Mouse (Mus musculus): ENCODE data around the gene Dmrt1.
"Not testable (repeated sequence)": the region's sequence is repeated elsewhere in the genome, so short reads cannot be mapped to it uniquely, and the experiment has no call there.

Dmrt1 gene

GRCm38 (mm10) chr19:25505360-25506196 lies at the start of gene Dmrt1:
Gene Dmrt1 (plus strand): TSS chr19:25505618.
- in situ Hi-C loops (cut with MboI; ENCODE audit: low pct_unique_long_range_greater_than_20kb in 1 of 2, low sequenced_read_pairs in 2 of 2, unreplicated experiment in 1 of 2), result no loop called here

- in situ Hi-C loops (cut with MboI; ENCODE audit: low pct_unique_long_range_greater_than_20kb in 1 of 2, low sequenced_read_pairs in 2 of 2, unreplicated experiment in 1 of 2), result no loop called here
Measured at GRCm38 (mm10) chr19:25460760-25461159, 44.7 kb upstream of the Dmrt1 start.

- in situ Hi-C loops (cut with MboI; ENCODE audit: low pct_unique_long_range_greater_than_20kb in 1 of 2, low sequenced_read_pairs in 2 of 2, unreplicated experiment in 1 of 2), result no loop called here
Measured at GRCm38 (mm10) chr19:25461553-25462320, 43.7 kb upstream of the Dmrt1 start.

- in situ Hi-C loops (cut with MboI; ENCODE audit: low pct_unique_long_range_greater_than_20kb in 1 of 2, low sequenced_read_pairs in 2 of 2, unreplicated experiment in 1 of 2), result not testable (repeated sequence)
Measured at GRCm38 (mm10) chr19:25475806-25476205, 29.6 kb upstream of the Dmrt1 start.

GRCm38 (mm10) chr19:25479152-25479669 lies 26.2 kb upstream of the Dmrt1 start:
- in situ Hi-C loops (cut with MboI; ENCODE audit: low pct_unique_long_range_greater_than_20kb in 1 of 2, low sequenced_read_pairs in 2 of 2, unreplicated experiment in 1 of 2), result no loop called here

- in situ Hi-C loops (cut with MboI; ENCODE audit: low pct_unique_long_range_greater_than_20kb in 1 of 2, low sequenced_read_pairs in 2 of 2, unreplicated experiment in 1 of 2), result no loop called here
Measured at GRCm38 (mm10) chr19:25480820-25481219, 24.6 kb upstream of the Dmrt1 start.

GRCm38 (mm10) chr19:25486561-25486960 lies 18.9 kb upstream of the Dmrt1 start:
- in situ Hi-C loops (cut with MboI; ENCODE audit: low pct_unique_long_range_greater_than_20kb in 1 of 2, low sequenced_read_pairs in 2 of 2, unreplicated experiment in 1 of 2), result no loop called here

GRCm38 (mm10) chr19:25487350-25487749 lies 18.1 kb upstream of the Dmrt1 start:
- in situ Hi-C loops (cut with MboI; ENCODE audit: low pct_unique_long_range_greater_than_20kb in 1 of 2, low sequenced_read_pairs in 2 of 2, unreplicated experiment in 1 of 2), result no loop called here

GRCm38 (mm10) chr19:25488546-25488945 lies 16.9 kb upstream of the Dmrt1 start:
- in situ Hi-C loops (cut with MboI; ENCODE audit: low pct_unique_long_range_greater_than_20kb in 1 of 2, low sequenced_read_pairs in 2 of 2, unreplicated experiment in 1 of 2), result no loop called here

- in situ Hi-C loops (cut with MboI; ENCODE audit: low pct_unique_long_range_greater_than_20kb in 1 of 2, low sequenced_read_pairs in 2 of 2, unreplicated experiment in 1 of 2), result no loop called here
Measured at GRCm38 (mm10) chr19:25489546-25489945, 15.9 kb upstream of the Dmrt1 start.

GRCm38 (mm10) chr19:25497434-25497833 lies 8.0 kb upstream of the Dmrt1 start:
- in situ Hi-C loops (cut with MboI; ENCODE audit: low pct_unique_long_range_greater_than_20kb in 1 of 2, low sequenced_read_pairs in 2 of 2, unreplicated experiment in 1 of 2), result no loop called here

- in situ Hi-C loops (cut with MboI; ENCODE audit: low pct_unique_long_range_greater_than_20kb in 1 of 2, low sequenced_read_pairs in 2 of 2, unreplicated experiment in 1 of 2), result no loop called here
Measured at GRCm38 (mm10) chr19:25504878-25505277, 540 bp upstream of the Dmrt1 start.

- in situ Hi-C loops (cut with MboI; ENCODE audit: low pct_unique_long_range_greater_than_20kb in 1 of 2, low sequenced_read_pairs in 2 of 2, unreplicated experiment in 1 of 2), result no loop called here
Measured at GRCm38 (mm10) chr19:25506616-25507015, 1.2 kb downstream of the Dmrt1 start.

GRCm38 (mm10) chr19:25514986-25515530 lies 9.6 kb downstream of the Dmrt1 start:
- in situ Hi-C loops (cut with MboI; ENCODE audit: low pct_unique_long_range_greater_than_20kb in 1 of 2, low sequenced_read_pairs in 2 of 2, unreplicated experiment in 1 of 2), result no loop called here

- in situ Hi-C loops (cut with MboI; ENCODE audit: low pct_unique_long_range_greater_than_20kb in 1 of 2, low sequenced_read_pairs in 2 of 2, unreplicated experiment in 1 of 2), result no loop called here
Measured at GRCm38 (mm10) chr19:25524156-25524555, 18.7 kb downstream of the Dmrt1 start.

- in situ Hi-C loops (cut with MboI; ENCODE audit: low pct_unique_long_range_greater_than_20kb in 1 of 2, low sequenced_read_pairs in 2 of 2, unreplicated experiment in 1 of 2), result no loop called here
Measured at GRCm38 (mm10) chr19:25525726-25526125, 20.3 kb downstream of the Dmrt1 start.

- in situ Hi-C loops (cut with MboI; ENCODE audit: low pct_unique_long_range_greater_than_20kb in 1 of 2, low sequenced_read_pairs in 2 of 2, unreplicated experiment in 1 of 2), result no loop called here
Measured at GRCm38 (mm10) chr19:25529673-25530072, 24.3 kb downstream of the Dmrt1 start.

- in situ Hi-C loops (cut with MboI; ENCODE audit: low pct_unique_long_range_greater_than_20kb in 1 of 2, low sequenced_read_pairs in 2 of 2, unreplicated experiment in 1 of 2), result loop anchor here (10.0 kb wide), 1 partner anchor 79 kb away; no protein-coding TSS in a partner anchor
Measured at GRCm38 (mm10) chr19:25545714-25546340, 40.4 kb downstream of the Dmrt1 start.
